Mouse (Mus musculus) intestine, embryonic 15.5 days (tissue): ENCODE results near the gene A630076J17Rik. TPM values are rescaled to one million over a fixed set of nuclear protein-coding genes. Genes with fewer than 3 reads are reported as not detected.

Experiments used
- ATAC-seq: fragments of 200-750 bp; cut with Nextera tagmentation; 2 replicates; pipeline ENCODE4 v1.8.0; 2017; ENCODE audit warnings: moderate TSS enrichment, moderate library complexity
- H3K27ac ChIP-seq: fragments of 300-500 bp; sonication (generic); 2 replicates; pipeline ENCODE4 v1.5.1; 2015; ENCODE audit warnings: mild to moderate bottlenecking, inconsistent platforms
- H3K27me3 ChIP-seq: fragments of 300-500 bp; sonication (generic); replicated peaks from 2 replicates; pipeline ENCODE4 v1.6.1; 2015; ENCODE audit warnings: inconsistent platforms
- H3K36me3 ChIP-seq: fragments of 300-500 bp; sonication (generic); 2 replicates; pipeline ENCODE4 v1.6.1; 2015; ENCODE audit warnings: inconsistent platforms
- H3K4me1 ChIP-seq: fragments of 300-500 bp; sonication (generic); replicated peaks from 2 replicates; pipeline ENCODE4 v1.6.1; 2015; ENCODE audit warnings: inconsistent platforms
- H3K4me2 ChIP-seq: fragments of 300-500 bp; sonication (generic); replicated peaks from 2 replicates; pipeline ENCODE4 v1.6.1; 2015; ENCODE audit warnings: mild to moderate bottlenecking, inconsistent platforms
- H3K4me3 ChIP-seq: fragments of 300-500 bp; sonication (generic); replicated peaks from 2 replicates; pipeline ENCODE4 v1.5.1; 2015; ENCODE audit warnings: inconsistent platforms
- H3K9ac ChIP-seq: fragments of 300-500 bp; sonication (generic); 2 replicates; pipeline ENCODE4 v1.6.1; 2015; ENCODE audit warnings: inconsistent platforms
- H3K9me3 ChIP-seq: fragments of 300-500 bp; sonication (generic); 2 replicates; pipeline ENCODE4 v1.6.1; 2016; ENCODE audit warnings: inconsistent platforms
- WGBS: fragments of 180-500 bp; shearing (Covaris S2); methylation state at CpG from one replicate; pipeline ENCODE4 v1.1.7; 2015; 5-methylcytosine and 5-hydroxymethylcytosine counted together
- polyA plus RNA-seq: library from polyadenylated mRNA; unstranded; fragments of >200 nt; fragmentation: Nextera tagmentation; extraction: Ambion mirVana; gene quantifications from 2 replicates; pipeline ENCODE4 v1.2.1, GENCODE M21; 2015

Gene A630076J17Rik
- polyA plus RNA-seq, 1 experiment from 2014 or later: not detected

DNA sequence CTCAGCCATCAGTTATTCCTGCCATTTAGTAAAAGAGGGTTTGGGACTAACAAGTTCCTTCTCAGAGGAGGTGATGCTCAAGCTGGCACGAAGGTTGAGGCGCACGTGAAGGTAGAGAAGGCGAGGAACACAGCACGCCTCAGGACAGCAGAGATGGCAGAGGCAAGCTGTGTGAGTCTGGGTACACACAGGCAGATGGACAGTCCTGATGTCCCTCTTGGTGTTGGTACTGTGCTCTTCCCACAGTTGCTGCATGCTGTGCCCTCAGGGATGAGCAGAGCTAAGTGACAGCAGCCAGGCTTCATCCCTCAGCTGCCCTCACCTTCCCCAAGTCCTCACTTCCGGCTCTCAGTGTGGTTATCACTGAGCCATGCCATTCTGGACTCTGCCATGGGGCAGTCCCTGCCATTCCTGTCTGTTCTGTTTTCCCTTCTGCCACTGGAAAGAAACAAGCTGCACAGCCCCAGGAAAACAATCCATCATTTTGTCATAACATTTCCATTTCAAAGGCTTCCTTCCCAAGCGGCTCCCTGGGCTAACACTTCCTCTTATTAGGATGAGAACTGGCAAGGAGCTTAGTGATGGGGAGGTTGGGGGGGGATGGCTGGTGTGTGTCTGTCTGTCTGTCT lies 22.7 kb upstream of the A630076J17Rik start:
- ATAC-seq: no peak
- H3K36me3 ChIP-seq: no peaks in the 10 kb centered on the region
- WGBS: 64% methylated on average over 7 of the region's 7 CpGs

GRCm38 (mm10) chr3:107214606-107215005 lies 15.8 kb upstream of the A630076J17Rik start:
- no peaks in the 10 kb centered on the region for H3K4me1 ChIP-seq
- no peaks in the 10 kb centered on the region for H3K36me3 ChIP-seq
- H3K9me3 ChIP-seq: no peaks in the 10 kb centered on the region
- no peak overlapping the region for H3K4me3 ChIP-seq
- no peak overlapping the region for H3K4me2 ChIP-seq
- ATAC-seq: no peak
- H3K27ac ChIP-seq: no peak overlapping the region
- H3K9ac ChIP-seq: no peak overlapping the region
- H3K27me3 ChIP-seq: no peaks in the 10 kb centered on the region
- WGBS: 76% methylated on average over 5 of the region's 5 CpGs

More for the DNA sequence above, 22.7 kb upstream of the A630076J17Rik start:
- Histone ChIP-seq H3K27ac (no peak overlapping the region), H3K27me3 (no peaks in the 10 kb centered on the region), H3K9ac (no peak overlapping the region), H3K4me2 (no peak overlapping the region), H3K9me3 (no peaks in the 10 kb centered on the region), H3K4me3 (no peak overlapping the region), H3K4me1 (no peaks in the 10 kb centered on the region)

- H3K4me2 ChIP-seq: no peak overlapping the region
- ATAC-seq: peak; percentile 89
- H3K36me3 ChIP-seq: no peaks in the 10 kb centered on the region
- H3K9ac ChIP-seq: no peak overlapping the region
- 55% methylated on average over 8 of the region's 8 CpGs for WGBS
- H3K4me3 ChIP-seq: no peak overlapping the region
- H3K27me3 ChIP-seq: no peaks in the 10 kb centered on the region
- H3K27ac ChIP-seq: no peak overlapping the region
- H3K4me1 ChIP-seq: no peaks in the 10 kb centered on the region
- no peaks in the 10 kb centered on the region for H3K9me3 ChIP-seq
These were observed 13.9 kb upstream of the A630076J17Rik start for GRCm38 (mm10) chr3:107216400-107217100.

DNA sequence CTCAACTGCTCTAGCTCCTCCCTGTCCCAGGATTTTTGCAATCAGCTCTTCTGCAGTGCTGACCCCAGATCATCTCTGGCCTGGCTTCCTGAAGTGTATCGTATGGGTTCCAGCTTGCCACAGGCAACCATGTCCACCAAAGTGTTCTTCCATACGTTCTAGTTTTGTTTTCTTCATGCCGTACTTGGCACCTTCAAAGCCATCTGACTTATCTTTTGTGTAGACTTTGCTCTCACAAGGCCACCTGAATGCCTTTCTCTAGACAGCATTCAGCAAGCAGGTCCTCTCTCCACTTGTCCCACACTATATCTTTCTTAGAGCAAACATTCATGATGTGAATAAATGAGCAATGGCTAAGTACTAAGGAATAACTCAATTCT lies 13.3 kb upstream of the A630076J17Rik start:
- Histone ChIP-seq H3K4me1 (no peaks in the 10 kb centered on the region), H3K36me3 (no peaks in the 10 kb centered on the region), H3K9me3 (no peaks in the 10 kb centered on the region), H3K4me2 (no peak overlapping the region), H3K27ac (no peak overlapping the region), H3K9ac (no peak overlapping the region), H3K27me3 (no peaks in the 10 kb centered on the region), H3K4me3 (no peak overlapping the region)
- peak; percentile 48 for ATAC-seq
- 70% methylated on average over 3 of the region's 3 CpGs for WGBS

DNA sequence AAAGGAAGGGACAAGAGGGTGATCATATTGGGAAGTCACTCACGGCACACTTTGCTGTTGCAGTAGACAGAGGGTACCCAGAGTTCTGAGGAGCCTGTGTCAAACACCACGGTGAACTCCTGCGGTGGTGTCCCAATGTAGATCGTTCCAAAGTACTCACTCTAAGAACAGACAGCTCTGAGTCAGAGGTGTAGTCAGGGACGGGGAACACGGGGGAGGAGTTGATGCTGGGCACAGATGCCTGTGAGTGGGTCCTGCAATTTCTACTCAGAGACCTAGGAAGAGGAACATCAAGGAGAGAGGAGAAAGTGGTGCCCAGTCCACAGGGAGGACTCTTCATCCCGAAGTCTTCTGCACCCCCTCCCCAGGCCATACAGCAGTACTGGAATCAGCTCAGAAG lies 11.8 kb upstream of the A630076J17Rik start:
- WGBS: 87% methylated on average over 7 of the region's 7 CpGs
- Histone ChIP-seq H3K27me3 (no peaks in the 10 kb centered on the region), H3K9me3 (no peaks in the 10 kb centered on the region), H3K4me3 (no peak overlapping the region), H3K36me3 (no peaks in the 10 kb centered on the region), H3K9ac (no peak overlapping the region), H3K4me2 (no peak overlapping the region), H3K4me1 (no peaks in the 10 kb centered on the region), H3K27ac (no peak overlapping the region)
- no peak for ATAC-seq

DNA sequence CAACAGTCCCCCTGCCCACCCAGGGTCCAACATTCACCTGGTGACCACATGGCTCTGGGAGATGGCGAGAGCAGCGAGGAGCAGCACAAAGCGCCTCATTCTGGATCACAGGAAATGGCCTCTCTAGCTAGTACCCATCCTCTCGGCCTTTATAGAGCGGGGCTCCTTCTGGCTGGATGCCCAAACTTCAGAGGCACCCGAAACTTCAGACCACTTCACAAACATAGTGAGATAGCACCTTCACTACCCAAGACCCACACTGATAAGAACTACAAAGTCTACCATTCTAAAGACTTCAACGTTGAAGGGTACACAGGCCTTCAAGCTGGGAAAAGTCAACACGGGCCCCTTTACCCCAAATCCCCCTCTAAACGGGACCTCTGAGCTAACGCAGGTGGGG lies 8.8 kb upstream of the A630076J17Rik start, which contains the start of gene Cym:
TSS of gene Cym (minus strand) at position 125 of the 400 bp plus-strand sequence.
- Histone ChIP-seq H3K9ac (no peak within 1 kb of the TSS), H3K27ac (no peak within 1 kb of the TSS), H3K4me2 (no peak within 1 kb of the TSS), H3K36me3 (no peaks in the 10 kb centered on the region), H3K27me3 (no peaks in the 10 kb centered on the region), H3K4me3 (no peak within 1 kb of the TSS), H3K4me1 (no peaks in the 10 kb centered on the region), H3K9me3 (no peaks in the 10 kb centered on the region)
- no peak for ATAC-seq
- WGBS: 62% methylated on average over 10 of the region's 10 CpGs

- no peak overlapping the region for H3K27ac ChIP-seq
- no peak overlapping the region for H3K4me3 ChIP-seq
- 56% methylated on average over 1 of the region's 1 CpGs for WGBS
- H3K36me3 ChIP-seq: no peaks in the 10 kb centered on the region
- ATAC-seq: no peak
- no peak overlapping the region for H3K4me2 ChIP-seq
- H3K9me3 ChIP-seq: no peaks in the 10 kb centered on the region
- no peaks in the 10 kb centered on the region for H3K4me1 ChIP-seq
- H3K27me3 ChIP-seq: no peaks in the 10 kb centered on the region
- H3K9ac ChIP-seq: no peak overlapping the region
These were observed 7.2 kb upstream of the A630076J17Rik start for GRCm38 (mm10) chr3:107223230-107223629.

GRCm38 (mm10) chr3:107225820-107226219 lies 4.6 kb upstream of the A630076J17Rik start:
- peaks cover 12% of the 10 kb centered on the region for H3K4me1 ChIP-seq
- WGBS: 87% methylated on average over 5 of the region's 5 CpGs
- ATAC-seq: no peak

GRCm38 (mm10) chr3:107229221-107229620 lies 1.2 kb upstream of the A630076J17Rik start:
- no peaks in the 10 kb centered on the region for H3K9me3 ChIP-seq
- H3K4me2 ChIP-seq: no peak overlapping the region
- H3K9ac ChIP-seq: no peak overlapping the region
- ATAC-seq: no peak
- no peaks in the 10 kb centered on the region for H3K27me3 ChIP-seq
- peaks cover 20% of the 10 kb centered on the region for H3K4me1 ChIP-seq
- 58% methylated on average over 5 of the region's 5 CpGs for WGBS
- no peaks in the 10 kb centered on the region for H3K36me3 ChIP-seq
- no peak overlapping the region for H3K27ac ChIP-seq
- no peak overlapping the region for H3K4me3 ChIP-seq

More at GRCm38 (mm10) chr3:107225820-107226219, 4.6 kb upstream of the A630076J17Rik start:
- Histone ChIP-seq H3K27ac (no peak overlapping the region), H3K9me3 (no peaks in the 10 kb centered on the region), H3K4me3 (no peak overlapping the region), H3K36me3 (no peaks in the 10 kb centered on the region), H3K27me3 (no peaks in the 10 kb centered on the region), H3K4me2 (no peak overlapping the region), H3K9ac (no peak overlapping the region)

DNA sequence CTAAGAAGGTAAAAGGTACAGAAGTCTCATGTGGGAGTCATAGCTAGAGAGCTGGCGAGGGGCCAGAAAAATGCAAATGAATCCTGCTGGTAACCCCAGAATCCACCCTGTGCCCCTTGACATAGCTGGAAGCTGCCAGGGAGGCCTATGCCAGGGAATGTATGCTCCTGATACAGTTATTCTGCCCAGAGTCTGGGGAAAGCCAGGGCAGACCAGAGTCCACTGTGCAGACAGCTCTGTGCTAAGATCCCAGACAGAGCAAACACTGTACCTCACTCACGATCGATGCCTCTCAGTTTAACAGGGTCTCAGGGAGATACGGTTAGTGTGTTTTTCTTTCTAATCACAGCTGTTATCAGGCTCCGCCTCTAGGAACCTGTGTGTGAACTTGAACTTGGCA lies 592 bp upstream of the A630076J17Rik start:
- no peaks in the 10 kb centered on the region for H3K9me3 ChIP-seq
- H3K4me2 ChIP-seq: no peak overlapping the region; the same call in 1 of the 2 replicates
- H3K36me3 ChIP-seq: no peaks in the 10 kb centered on the region
- no peak overlapping the region for H3K9ac ChIP-seq
- peak; percentile 91 for ATAC-seq
- no peak overlapping the region for H3K27ac ChIP-seq
- H3K4me3 ChIP-seq: no peak overlapping the region
- 39% methylated on average over 5 of the region's 5 CpGs for WGBS
- no peaks in the 10 kb centered on the region for H3K27me3 ChIP-seq
- peaks cover 20% of the 10 kb centered on the region for H3K4me1 ChIP-seq

- H3K4me3 ChIP-seq: no peak overlapping the region
- ATAC-seq: no peak
- H3K4me1 ChIP-seq: peaks cover 20% of the 10 kb centered on the region
- no peak overlapping the region for H3K9ac ChIP-seq
- 69% methylated on average over 4 of the region's 4 CpGs for WGBS
- no peak overlapping the region for H3K4me2 ChIP-seq
- H3K9me3 ChIP-seq: no peaks in the 10 kb centered on the region
- H3K36me3 ChIP-seq: no peaks in the 10 kb centered on the region
- no peak overlapping the region for H3K27ac ChIP-seq
- no peaks in the 10 kb centered on the region for H3K27me3 ChIP-seq
These were observed 788 bp downstream of the A630076J17Rik start for GRCm38 (mm10) chr3:107231202-107231601.

DNA sequence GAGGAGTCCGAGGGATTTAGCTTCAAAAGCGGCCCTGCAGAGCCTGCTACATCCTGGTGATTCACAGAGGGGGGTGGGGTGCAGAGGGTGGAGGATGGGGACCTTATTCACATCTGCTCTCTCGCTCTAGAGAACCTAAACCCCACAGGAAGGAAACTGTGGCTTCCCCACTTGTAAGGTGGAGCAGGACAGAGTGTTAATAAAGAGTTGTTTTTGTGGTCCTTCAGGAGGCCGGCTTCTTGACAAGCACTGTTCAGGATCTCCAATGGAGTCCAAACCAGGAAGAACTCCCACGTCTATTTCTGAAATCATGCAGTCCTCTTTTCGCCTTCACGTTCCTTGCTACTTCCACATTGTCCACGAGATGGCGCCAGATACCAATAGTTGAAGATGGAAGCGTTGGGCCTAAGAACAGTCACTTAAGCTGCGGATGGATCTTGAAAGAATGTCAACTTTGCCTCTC lies 3.0 kb downstream of the A630076J17Rik start:
- peaks cover 20% of the 10 kb centered on the region for H3K4me1 ChIP-seq
- no peaks in the 10 kb centered on the region for H3K27me3 ChIP-seq
- peak; percentile 15; the same call in 1 of the 2 replicates for ATAC-seq
- H3K4me2 ChIP-seq: 0 out of 2 replicates have a peak overlapping the region, but pooled peaks have one; percentile 36
- WGBS: 9% methylated on average over 11 of the region's 11 CpGs
- H3K9me3 ChIP-seq: no peaks in the 10 kb centered on the region
- no peaks in the 10 kb centered on the region for H3K36me3 ChIP-seq
- H3K27ac ChIP-seq: no peak overlapping the region
- no peak overlapping the region for H3K9ac ChIP-seq
- H3K4me3 ChIP-seq: no peak overlapping the region
